Mouse (Mus musculus) activated CD4-positive, CD25-positive, alpha-beta regulatory T cell, adult 4 months (primary cell): ENCODE data around the gene Cdkal1. TPM values are rescaled to one million over a fixed set of nuclear protein-coding genes. Genes with fewer than 3 reads are reported as not detected.

Experiments used
- ATAC-seq: one replicate; pipeline ENCODE4 v1.8.0; 2017
- polyA plus RNA-seq, 2 experiments: library from polyadenylated mRNA; unstranded; fragments of 100-300 nt; shearing (Covaris generic); gene quantifications; one replicate each; pipeline ENCODE4 v1.2.1; 2017

The Cdkal1 gene
- polyA plus RNA-seq, 2 experiments from 2014 or later, result 28.7 to 40.9 TPM

GRCm38 (mm10) chr13:29390025-29390424 is 465.4 kb downstream of the Cdkal1 start:
- ATAC-seq, result no peak

DNA sequence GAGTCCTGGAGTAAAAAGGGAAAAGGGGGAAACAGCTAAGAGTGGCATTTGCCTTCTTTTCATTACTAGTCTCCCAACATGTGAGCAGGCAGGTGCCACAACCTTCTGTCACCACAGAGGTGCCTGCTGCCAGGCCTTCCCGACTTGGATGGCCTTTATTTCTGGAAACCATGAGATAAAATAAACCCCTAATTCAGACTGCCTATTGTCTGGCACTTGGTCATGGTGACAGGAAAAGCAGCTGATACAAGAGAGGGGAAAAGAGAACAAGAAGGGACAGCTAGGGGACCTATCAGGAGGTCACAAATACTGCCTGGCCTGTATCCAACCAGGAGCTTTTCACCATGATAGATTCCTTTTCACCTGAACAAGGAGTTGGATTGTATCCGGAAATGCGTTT is 466.6 kb downstream of the Cdkal1 start:
- ATAC-seq, result no peak

GRCm38 (mm10) chr13:29377572-29377971 is 477.9 kb downstream of the Cdkal1 start:
- no peak for ATAC-seq

- ATAC-seq, result no peak
Observed at GRCm38 (mm10) chr13:29371916-29372315, 483.6 kb downstream of the Cdkal1 start.

GRCm38 (mm10) chr13:29371466-29371771 is 484.1 kb downstream of the Cdkal1 start:
- ATAC-seq, result no peak

DNA sequence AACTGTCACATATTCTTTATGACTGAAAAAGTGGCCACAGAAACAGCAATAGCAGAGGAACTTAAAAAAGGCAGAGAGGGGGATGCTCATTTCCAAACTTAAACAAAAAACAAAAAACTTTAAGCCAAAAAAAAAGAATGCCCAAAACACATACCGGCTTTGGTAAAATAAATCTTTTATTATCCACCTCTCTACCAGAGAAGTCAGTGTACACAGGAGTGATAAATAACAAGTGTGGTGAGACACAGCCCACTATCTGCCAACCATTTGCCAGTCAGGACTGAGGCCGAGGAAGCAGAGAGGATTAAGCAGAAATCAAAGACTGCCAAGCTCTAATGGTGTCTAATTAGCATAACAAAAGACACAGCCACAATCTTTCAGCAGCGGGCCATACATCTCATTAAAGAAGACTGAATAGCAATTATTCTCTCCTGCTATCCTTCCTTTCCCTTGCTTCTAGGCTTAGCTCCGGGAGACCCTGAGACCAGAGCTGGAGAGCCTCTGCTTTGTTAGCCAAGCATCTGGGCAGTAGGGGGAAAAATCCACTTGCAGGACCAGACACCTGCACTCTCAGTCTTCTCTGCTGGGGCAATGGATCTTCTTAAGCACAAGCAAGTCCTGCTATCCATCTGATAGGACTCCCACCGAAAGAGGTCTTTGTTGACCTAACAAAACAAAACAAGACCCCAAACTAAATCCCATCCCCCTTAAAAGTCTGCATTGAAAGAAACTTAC is 484.6 kb downstream of the Cdkal1 start:
- no peak for ATAC-seq

DNA sequence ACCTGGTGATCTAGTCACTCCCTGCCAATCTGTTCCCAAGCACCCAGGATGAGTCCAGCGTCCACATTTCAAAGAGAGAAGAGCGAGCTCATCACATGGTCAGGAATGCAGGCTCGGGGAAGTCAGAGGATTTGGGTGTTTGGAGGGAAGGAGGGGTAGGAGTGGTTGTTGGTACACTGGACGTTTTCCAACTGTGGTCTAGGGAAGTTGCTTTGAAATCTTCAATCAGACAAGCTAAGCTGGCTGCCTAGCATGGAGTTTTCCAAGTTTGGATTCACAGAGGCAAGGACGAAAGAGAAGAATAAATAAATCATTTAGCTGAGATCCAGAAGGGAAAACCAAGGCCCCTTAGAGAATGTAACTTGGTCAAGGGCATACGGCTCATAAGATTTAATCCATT is 486.7 kb downstream of the Cdkal1 start:
- ATAC-seq, result no peak

- no peak for ATAC-seq
Observed at GRCm38 (mm10) chr13:29364901-29365625, 490.4 kb downstream of the Cdkal1 start.

- ATAC-seq, result no peak
Observed at GRCm38 (mm10) chr13:29364009-29364408, 491.5 kb downstream of the Cdkal1 start.

- ATAC-seq, result no peak
Observed at GRCm38 (mm10) chr13:29361842-29362241, 493.6 kb downstream of the Cdkal1 start.

GRCm38 (mm10) chr13:29360899-29361298 is 494.6 kb downstream of the Cdkal1 start:
- ATAC-seq, result no peak

- ATAC-seq, result no peak
Observed at GRCm38 (mm10) chr13:29359341-29359740, 496.1 kb downstream of the Cdkal1 start.

DNA sequence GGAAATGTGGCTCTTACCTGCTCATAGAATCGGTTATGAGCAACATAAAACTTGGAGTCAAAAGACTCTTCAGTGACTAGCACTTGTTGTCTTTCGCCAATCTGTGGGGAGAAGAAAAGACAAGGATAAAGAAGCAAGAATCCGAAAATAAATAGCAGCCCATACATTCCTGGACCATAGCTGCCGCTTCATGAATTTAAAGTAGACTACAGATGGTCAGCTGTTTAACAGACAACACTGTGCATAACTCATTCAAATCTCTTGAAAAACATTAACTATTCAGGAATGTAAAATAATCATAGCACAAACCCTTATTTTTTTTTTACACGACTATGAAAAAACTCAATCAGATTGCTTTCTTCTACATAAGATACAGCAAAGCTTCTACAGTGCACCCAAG is 498.0 kb downstream of the Cdkal1 start:
- ATAC-seq, result no peak

DNA sequence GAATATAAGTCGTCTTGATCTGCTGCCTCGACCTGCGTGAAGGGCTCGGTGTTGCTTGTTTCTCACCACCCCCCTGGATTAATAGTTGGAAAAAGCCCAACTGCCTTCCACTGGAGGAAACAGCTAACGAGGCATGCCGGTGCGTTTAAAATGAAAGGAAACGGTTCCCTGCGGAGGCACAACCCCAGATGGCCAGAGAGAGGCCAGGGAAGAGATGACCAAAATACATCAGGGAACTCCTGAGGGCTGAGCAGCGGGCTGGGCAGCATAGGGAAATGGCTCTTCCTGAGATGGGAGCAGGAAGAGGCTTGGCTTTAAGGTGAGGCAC is 499.4 kb downstream of the Cdkal1 start:
- no peak for ATAC-seq

DNA sequence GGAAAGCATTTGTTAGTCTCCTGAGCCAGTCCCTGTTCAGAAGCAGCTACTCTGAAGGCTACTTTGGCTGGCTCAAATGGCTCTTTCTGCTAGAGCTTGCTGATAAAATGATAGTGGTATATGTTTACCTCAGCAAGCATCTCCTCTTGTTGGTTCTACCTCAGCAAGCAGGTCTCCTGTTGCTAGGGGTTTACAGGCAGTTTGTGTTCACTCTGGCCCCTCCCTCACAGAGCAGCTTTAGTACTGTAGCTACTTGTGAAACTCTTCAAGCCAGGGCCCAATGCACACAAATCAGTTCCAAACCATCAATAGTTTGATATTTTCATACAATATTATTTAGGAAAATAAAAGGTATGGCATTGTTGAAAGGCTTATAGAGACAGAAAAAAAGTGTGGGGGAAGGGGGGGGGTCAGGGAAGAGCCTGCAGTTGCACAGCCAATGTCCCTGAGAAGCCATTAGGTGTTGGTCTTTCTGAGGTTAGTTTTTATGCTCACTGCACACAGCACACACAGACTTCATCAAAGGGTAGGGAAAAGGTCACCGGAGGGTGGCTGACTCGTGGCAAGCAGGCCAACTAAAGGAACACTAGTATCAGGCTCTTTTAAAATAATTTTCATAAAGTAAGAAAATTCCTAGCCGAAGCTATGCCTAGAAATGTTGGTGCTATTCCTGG is 499.9 kb downstream of the Cdkal1 start:
- no peak for ATAC-seq

DNA sequence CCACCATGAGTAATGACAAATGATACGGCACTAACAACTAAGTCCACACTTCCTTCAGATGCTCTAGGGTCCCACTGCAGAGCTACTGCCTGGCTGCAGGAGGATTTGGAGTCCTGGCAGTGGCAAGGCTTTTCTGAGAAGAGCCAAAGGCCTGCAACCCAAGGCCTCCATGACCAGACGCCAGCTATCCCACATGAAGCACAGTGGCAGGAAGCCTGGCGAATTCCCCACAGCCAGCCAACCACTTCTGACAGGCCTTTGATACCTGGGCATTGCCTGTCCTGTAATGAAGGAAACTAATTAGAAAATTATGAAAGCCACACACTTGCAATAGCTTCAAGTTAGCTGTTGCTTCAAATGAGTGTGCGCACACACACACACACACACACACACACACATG is 500.5 kb downstream of the Cdkal1 start:
- no peak for ATAC-seq

GRCm38 (mm10) chr13:29353888-29354415 is 501.5 kb downstream of the Cdkal1 start:
- no peak for ATAC-seq

DNA sequence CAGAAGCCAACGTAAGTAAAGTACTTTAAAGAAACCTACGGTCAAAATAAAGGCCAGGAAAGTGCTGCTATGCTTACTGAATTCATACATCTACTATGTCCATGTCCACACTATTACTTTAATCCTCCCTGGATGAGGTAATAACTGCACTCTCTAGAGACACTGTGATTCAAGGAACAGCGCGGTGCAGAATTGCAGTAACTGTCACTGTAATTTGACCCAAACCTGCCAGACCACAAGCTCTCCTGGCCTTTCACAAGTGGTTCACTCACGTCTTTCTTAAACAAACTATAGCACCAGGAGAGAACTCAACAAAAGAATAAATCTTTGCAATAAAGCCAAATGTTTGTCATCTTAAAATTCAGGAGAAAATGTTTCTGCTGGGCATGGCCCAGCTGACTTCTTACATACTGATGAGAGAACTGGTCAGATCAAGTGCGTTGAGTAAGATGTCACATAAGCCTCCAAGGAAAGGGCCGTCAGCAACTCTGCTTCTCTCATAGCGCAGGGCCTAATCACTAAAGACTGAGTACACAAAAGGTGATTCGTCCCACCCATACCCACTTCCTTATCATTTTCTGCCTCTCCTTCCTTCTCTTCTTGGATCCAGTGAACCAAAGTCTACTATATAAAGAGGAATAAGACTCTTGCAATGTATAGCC is 504.3 kb downstream of the Cdkal1 start:
- ATAC-seq, result no peak

- ATAC-seq, result no peak
Observed at GRCm38 (mm10) chr13:29350004-29350403, 505.5 kb downstream of the Cdkal1 start.

DNA sequence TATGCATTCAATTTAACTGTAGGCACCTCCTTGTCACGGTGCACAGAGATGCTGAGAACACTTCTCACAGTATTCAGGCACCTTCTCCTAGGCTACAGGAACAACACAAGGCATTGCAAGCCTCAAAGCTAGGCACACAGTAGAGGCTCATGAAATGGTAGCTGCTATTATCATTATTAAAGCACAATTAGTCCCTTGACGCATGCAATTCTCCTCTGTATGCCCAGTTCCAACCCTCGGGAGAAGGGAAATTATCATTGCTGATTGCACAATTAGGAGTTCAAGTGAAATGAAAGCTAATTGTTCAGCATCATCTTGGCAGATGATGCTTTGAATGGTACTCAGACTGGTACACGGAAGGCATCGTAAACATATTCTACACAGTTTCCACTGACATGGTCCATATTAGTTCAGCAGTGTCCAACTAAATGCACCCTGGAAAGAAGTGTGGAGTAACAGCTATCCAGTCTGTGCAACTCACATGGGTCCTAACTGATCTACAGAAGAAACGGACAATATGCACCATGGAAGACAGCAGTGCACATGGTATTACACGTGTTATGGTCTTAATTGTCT is 506.0 kb downstream of the Cdkal1 start:
- ATAC-seq, result no peak

DNA sequence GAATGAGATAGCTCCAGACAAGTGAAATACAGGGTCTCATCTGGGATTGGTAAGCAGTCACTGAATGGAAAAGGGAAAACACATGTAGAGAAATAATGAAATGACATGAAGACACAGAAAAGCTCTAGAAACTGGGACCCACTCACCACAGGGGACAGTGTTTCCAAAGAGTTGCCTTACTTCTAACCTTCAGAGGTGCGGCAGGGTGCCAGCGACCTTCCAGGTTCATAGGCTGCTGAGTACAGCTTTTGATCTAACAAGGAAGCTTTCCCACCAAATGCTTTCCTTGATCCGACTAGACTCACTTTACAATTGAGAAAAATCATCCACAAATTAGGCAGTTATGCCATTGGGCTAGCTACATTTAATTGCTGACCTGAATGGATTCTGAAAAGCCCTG is 507.1 kb downstream of the Cdkal1 start:
- no peak for ATAC-seq

- ATAC-seq, result no peak
Observed at GRCm38 (mm10) chr13:29332640-29333412, 522.6 kb downstream of the Cdkal1 start.
